Mouse (Mus musculus): ENCODE data around the gene Hepacam.

GRCm38 (mm10) chr9:37383161-37383560, 16.0 kb downstream of the Hepacam start:
- no peak for TF ChIP-seq POLR2A (IDR thresholded peaks at IDR 0.05; ENCODE audit: extremely low read depth, insufficient read depth, low read length)
- no peak for TF ChIP-seq CTCF (IDR thresholded peaks at IDR 0.05; ENCODE audit: low read depth, low read length)

All from liver, adult 2 months (tissue).